Mouse (Mus musculus) right cerebral cortex, postnatal 10 days (tissue): ENCODE measurements at regions not wholly inside any gene's neighbourhood (a gene's known extent, or its start where the extent isn't known, plus 50 kb on each side); places are given as distances from the start of the nearest gene placed in this dataset.
"Not testable (repeated sequence)": the region's sequence is repeated elsewhere in the genome, so short reads cannot be mapped to it uniquely, and the experiment has no call there.

Experiments used
- DNase-seq, 2 experiments: peaks; one replicate each; pipeline ENCODE4 v3.0.0; 2021; ENCODE audit warnings: low spot score in 2 of 2

DNA sequence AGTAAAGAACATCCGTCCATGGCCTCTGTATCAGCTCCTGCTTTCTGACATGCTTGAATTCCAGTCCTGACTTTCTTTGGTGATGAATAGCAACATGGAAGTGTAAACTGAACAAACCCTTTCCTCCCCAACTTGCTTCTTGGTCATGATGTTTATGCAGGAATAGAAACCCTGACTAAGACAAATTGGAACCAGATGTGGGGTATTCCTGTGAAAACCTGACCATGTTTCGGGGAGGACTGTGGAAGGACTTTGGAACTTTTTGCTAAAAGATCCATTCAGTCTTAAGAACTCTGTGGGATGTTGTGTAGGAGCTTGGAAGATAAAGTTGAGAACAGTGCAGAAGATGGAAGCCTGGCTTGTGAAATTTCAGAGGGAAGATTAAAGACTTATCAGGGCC lies 410.0 kb downstream of the Kif2b start:
- DNase-seq = not testable (repeated sequence)

DNA sequence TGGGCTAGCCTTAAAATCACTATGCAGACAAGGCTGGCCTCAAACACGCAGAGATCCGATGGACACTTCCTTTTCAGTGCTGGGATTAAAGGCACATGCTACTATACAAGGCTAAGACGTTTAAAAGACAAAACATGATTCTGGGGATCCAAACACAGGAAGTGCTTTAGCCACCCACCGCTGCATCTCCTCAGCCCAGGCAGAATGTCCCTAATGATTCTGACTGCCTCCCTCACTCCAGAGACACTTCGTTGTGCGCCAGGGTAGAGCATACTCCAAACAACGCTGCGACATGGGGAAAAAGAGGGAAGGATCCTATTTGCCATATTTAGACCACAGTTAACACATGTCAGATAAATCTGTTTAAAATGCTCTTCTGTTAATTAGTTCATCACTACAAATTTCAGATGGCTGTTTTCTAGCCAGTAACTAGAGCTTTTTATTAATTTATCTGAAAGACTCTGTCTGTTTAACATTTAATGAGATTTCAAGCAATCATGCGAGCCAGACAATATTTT lies 443.5 kb downstream of the Kif2b start:
- no peak for DNase-seq

DNA sequence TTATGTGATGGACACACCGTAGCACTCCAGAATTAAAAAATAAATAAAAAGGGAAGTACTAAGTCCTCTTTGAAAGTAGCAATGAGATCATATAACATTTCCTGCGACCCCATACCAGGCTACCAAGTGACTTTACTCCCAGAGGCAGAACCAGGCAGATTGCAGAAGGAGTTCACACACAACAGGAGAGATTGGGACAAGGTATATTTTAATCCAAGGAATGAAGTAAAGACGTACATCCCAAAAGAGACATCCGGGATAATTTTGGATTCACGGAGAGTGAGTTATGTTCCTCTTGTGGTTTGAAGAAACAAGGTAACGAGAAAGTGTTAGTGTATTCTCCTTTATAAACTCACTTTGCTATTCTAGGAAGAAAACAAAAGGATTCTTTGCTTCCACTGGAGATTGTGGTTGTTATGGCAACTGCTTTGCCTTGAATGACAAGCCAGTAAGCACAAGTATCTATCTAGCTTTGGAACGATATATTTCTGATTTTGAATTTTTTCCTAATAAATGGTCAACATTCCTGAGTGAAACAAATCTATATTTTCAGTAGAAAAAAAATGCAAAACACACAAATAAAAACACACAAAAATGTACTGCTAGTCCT lies 444.5 kb downstream of the Kif2b start:
- DNase-seq = no peak

DNA sequence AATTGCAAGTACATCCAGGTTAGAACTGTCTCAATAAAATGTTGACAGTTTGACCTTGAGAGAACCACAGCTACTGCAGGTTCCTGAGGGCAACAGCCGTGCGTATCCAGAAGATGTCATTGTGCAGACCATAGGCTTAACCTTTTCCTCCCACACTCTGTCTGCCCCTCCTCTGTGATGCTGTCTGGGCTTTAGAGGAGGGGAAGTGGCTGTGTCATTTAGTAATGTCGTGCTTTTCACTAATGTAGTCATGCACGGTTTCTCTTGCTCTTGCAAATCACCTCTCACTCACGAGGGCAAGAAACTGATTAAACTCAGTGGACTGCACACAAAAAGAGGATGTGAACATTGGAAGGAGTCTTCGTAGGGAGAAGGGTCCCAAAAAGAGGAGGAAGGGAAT lies 443.8 kb upstream of the Tom1l1 start:
- no peak for DNase-seq

DNA sequence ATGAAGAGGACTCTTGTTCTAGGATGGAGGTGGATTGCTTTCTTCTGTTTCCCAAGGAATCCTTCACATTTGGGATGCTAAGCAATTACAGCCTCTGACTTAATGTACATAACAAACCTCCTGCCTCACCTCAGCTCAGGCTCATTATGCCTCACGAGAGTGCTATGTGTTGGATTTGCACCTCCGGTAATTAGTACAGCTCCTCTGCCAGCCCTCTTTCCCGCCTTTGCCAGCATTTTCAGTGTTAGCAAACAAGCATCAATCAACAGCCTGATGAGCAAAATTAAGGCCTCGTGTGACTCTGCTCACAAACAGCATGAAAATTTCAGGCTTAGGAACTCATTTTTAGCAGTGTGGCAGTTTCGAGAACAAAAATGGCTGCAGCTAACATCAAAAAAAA lies 410.0 kb upstream of the Tom1l1 start:
- peak; percentile 26 to 34 for DNase-seq

DNA sequence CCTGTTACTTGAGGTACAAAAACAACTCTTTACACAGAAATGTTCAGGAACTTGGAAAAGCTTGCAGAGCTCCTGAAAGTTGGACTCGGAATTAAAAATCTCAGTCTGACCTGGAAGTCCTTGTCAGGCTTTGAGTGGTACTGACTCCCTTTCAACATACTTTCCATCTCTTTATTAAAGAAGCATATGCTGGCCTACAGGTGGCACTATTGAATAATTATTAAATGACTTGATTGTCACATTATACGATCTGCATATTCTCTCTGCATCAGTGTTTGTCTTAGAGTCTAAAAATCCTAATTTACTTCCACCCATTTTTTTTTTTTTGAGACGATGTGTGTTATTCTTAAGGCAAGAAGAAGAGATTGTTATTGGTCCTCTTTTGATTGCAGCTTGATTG lies 409.4 kb upstream of the Tom1l1 start:
- DNase-seq = no peak

DNA sequence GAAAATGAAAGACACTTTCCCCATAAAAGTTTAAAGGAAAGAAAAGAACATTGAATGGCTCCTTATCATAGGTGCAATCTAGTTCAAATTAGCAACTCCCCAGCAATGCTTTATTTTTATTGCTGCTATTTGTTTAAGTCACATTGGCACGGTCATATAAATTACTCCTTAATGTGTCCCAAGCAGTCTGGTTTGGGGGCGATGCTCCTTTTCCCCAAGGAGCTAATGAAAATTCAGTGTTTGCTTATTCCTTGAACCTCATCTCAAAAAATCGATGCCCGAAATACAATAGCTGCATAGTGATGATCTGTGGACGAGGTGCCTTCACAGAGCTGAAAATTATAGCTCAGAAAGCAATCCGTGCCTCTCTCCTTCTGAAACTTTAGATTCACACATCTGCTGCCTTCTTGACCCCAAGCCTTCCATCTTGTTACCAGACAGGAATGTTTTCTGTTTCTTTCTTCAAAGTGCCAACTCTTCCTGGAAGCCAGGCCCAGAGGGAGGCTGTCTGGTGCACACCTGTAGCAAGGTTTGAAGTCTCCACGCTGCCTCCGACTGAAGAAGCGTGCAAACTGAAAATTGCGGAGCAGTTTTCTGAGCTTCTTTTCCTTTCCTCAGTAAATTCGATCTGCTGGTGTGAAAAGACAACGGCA lies 408.0 kb upstream of the Tom1l1 start:
- DNase-seq = no peak

DNA sequence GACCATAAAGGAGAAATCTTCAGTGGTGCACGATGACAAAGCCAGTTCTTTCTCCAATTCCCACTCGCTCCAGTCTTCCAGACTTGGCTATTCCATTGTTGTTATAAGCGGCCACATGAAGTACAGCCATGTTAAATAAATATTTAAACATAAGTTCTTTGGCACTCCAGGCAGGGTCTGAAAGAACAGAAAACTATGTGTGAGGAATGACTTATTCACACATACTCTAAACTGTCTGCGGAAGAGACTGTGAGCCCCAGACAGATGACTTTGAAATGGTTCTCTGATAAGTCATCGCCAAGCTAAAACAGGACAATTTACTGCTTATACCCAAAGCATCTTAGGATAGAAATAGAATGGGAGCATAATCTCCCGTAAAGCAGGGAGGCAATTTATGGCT lies 377.2 kb upstream of the Tom1l1 start:
- no peak for DNase-seq

DNA sequence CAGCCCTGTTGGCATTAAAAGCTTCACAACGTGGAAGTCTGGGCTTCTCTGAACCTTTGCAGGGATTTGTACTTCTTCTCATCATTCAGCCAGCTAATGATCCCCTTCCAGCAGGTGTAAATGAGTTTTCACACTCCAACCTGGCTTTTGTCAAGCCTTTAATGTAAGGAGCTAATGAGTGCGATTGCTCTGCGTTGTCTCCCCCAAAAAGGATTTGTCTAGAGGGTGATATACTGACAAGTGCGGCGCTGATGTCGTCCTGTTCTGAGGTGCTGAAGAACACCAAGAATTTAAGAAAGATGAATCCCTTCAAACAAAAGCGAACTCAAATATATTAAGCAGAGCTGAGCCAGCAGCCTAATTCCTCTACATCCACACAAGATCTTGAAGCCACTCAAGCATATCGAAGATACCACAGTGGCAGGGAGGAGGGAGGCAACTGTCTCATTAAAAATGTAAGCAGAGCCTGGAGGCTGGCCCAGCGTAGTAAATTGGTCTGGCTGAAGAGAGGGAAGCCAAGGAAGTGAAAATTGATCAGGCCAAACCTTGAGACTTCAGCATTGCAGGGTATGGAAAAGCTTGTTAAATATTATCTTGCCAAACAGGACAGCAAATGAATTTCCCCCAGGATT lies 368.9 kb upstream of the Tom1l1 start:
- DNase-seq = no peak

DNA sequence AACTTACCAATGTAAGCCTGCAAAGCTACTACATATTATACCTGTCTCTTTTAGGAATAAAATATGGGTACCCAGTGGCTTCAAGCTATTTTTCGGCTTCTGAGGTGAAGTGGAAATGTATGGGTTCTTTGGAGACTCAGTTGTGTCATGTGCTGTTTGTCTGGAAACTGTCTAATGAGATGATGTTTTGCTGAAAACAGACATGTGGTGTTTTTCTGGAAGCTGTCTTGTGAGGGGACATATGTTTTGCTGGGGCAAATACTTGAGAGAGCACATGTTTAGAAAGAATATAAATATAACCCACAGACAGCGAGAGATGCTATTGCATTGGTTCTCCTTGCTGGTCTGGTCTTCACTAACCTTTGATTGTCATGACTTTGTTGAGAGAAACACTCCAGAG lies 365.2 kb upstream of the Tom1l1 start:
- DNase-seq = no peak

DNA sequence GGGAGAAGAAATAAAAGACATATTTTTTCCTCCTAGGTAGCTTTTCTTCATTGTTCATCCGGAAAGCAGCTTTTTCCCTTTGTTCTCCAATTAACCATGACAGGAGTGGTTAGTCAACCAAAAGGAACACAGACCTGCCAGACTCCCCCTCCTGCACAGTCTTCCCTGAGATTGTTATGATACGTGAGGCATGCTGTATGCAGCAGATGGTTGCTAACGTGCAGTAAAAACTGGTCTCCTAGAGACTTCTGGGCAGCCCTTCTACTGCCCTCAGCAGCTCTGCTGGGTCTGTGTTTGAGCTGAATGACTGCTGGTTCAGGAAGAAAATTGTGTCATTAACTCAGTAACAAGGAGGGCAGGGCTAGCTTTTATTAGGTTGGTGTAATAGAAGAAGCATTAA lies 363.5 kb upstream of the Tom1l1 start:
- DNase-seq = peak; percentile 19 to 23

DNA sequence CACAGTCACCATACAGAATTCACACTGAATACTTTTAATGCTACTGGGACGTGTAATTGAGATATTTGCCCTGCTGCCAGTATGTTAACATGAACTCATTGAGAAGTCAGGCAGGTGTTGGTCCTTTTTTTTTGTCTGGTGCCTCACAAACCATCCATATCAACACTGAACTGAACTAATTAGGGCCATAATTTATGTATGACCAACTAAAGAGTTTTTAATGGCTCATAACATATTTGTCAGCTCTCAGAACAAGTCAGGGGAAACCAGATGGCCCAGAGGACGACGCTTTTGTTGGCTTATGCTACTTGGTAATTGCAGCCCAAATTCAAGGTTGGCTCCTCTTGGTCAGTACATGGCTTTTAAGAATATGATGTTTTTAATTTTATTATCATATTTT lies 353.3 kb upstream of the Tom1l1 start:
- DNase-seq = no peak
